Mouse (Mus musculus) forebrain, embryonic 12.5 days (tissue): ENCODE data around the gene Col20a1. TPM values are rescaled to one million over a fixed set of nuclear protein-coding genes. Genes with fewer than 3 reads are reported as not detected.

Experiments
- ATAC-seq: fragments of 200-750 bp; cut with Nextera tagmentation; 2 replicates; pipeline ENCODE4 v1.8.0; 2017; ENCODE audit warnings: moderate TSS enrichment; ENCODE audit not compliant: low FRiP score
- H3K27ac ChIP-seq: fragments of 300-500 bp; sonication (generic); 2 replicates; pipeline ENCODE4 v1.5.1; 2016; ENCODE audit warnings: mild to moderate bottlenecking
- H3K27me3 ChIP-seq: fragments of 300-500 bp; sonication (generic); 2 replicates; pipeline ENCODE4 v1.6.1; 2016; ENCODE audit warnings: mild to moderate bottlenecking
- H3K36me3 ChIP-seq: fragments of 300-500 bp; sonication (generic); replicated peaks from 2 replicates; pipeline ENCODE4 v1.6.1; 2016; ENCODE audit warnings: mild to moderate bottlenecking
- H3K4me1 ChIP-seq: fragments of 300-500 bp; sonication (generic); 2 replicates; pipeline ENCODE4 v1.6.1; 2016
- H3K4me2 ChIP-seq: fragments of 300-500 bp; sonication (generic); 2 replicates; pipeline ENCODE4 v1.6.1; 2016; ENCODE audit warnings: mild to moderate bottlenecking, moderate library complexity
- H3K4me3 ChIP-seq: fragments of 300-500 bp; sonication (generic); replicated peaks from 2 replicates; pipeline ENCODE4 v1.5.1; 2016; ENCODE audit warnings: mild to moderate bottlenecking
- H3K9ac ChIP-seq: fragments of 300-500 bp; sonication (generic); 2 replicates; pipeline ENCODE4 v1.6.1; 2016; ENCODE audit warnings: mild to moderate bottlenecking
- H3K9me3 ChIP-seq: fragments of 300-500 bp; sonication (generic); 2 replicates; pipeline ENCODE4 v1.6.1; 2016
- WGBS: fragments of 180-500 bp; shearing (Covaris S2); methylation state at CpG from one replicate; pipeline ENCODE4 v1.1.7; 2016; 5-methylcytosine and 5-hydroxymethylcytosine counted together
- polyA plus RNA-seq: library from polyadenylated mRNA; unstranded; fragments of >200 nt; fragmentation: Nextera tagmentation; extraction: Ambion mirVana; gene quantifications from 2 replicates; pipeline ENCODE4 v1.2.1, GENCODE M21; 2016

Gene Col20a1
- polyA plus RNA-seq, result 0.45 and 0.51 TPM in 2 replicates

DNA sequence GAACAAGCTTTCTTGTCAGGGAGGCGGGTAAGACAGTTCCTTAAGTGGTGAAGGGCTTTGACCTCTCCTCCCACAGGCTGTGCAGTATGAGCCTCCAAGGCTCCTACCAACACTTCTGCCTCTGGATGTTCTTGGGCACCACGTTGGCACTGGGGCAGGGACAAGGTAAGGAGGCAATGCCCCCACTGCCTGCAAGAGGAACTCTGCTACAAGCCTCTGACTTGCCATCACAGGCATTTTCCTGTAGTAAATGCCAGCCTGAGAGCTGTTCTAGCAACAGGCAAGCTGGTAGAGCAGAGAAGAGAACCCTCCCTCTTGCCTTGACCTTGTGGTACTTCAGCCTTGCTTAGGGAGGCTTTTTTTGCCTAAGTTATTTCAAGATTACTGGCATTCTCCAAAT, at the start of gene Col20a1:
Col20a1 (plus strand) TSS at position 87 of the 400 bp plus-strand sequence.
- H3K27ac ChIP-seq, result no peak within 1 kb of the TSS
- H3K9me3 ChIP-seq, result no peaks in the 10 kb centered on the region
- H3K27me3 ChIP-seq, result no peaks in the 10 kb centered on the region
- H3K9ac ChIP-seq, result no peak within 1 kb of the TSS
- 63% methylated on average over 2 of the region's 2 CpGs for WGBS
- H3K4me1 ChIP-seq, result peaks cover 9% of the 10 kb centered on the region
- H3K4me3 ChIP-seq, result no peak within 1 kb of the TSS
- no peak for ATAC-seq
- no peak within 1 kb of the TSS for H3K4me2 ChIP-seq
- peaks cover 17% of the 10 kb centered on the region for H3K36me3 ChIP-seq

DNA sequence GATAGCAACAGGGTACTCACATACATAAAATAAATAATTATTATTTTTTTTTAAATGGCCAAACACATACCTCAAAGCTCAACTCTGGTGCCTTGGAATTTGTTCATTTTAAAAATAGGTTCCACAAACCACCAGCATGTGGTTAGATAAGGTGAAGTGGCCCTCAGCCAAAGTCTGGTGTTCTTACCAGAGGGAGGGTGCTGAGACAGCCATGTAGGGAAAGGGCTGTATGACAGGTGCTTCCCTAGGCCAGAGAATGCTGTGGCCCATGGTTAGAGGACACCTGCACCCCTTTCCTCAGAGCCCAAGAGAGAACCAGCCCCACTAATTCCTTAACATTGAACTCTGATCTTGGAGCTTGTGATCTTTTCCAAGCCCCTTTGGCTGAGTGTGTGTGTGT, 46.1 kb upstream of the Col20a1 start:
- Histone ChIP-seq H3K4me3 (no peak overlapping the region), H3K36me3 (peaks cover 19% of the 10 kb centered on the region), H3K9ac (no peak overlapping the region), H3K9me3 (no peaks in the 10 kb centered on the region), H3K4me2 (no peak overlapping the region), H3K4me1 (no peaks in the 10 kb centered on the region), H3K27me3 (no peaks in the 10 kb centered on the region), H3K27ac (no peak overlapping the region)
- no peak for ATAC-seq

DNA sequence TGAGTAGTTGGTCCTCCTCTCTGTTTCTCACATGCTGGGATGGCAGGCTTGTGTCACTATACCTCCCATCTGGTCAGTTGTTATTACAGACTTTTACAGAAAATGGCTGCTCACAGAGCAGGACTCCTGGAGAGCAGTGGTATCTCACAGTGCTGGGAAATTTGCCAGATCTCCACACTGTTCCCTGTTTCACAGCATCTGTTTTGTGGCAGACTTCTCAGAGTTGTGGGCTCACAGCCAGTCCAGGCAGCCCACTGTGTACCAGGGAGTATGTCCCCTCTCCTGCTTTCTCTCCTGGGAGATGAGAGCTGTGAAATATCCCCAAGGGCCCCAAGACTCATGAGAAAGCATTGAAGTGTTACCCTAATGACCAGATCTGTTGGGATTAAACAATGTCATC, 44.5 kb upstream of the Col20a1 start:
- ATAC-seq, result no peak
- Histone ChIP-seq H3K27ac (no peak overlapping the region), H3K9ac (no peak overlapping the region), H3K36me3 (peaks cover 19% of the 10 kb centered on the region), H3K4me2 (no peak overlapping the region), H3K27me3 (no peaks in the 10 kb centered on the region), H3K9me3 (no peaks in the 10 kb centered on the region), H3K4me1 (no peaks in the 10 kb centered on the region), H3K4me3 (no peak overlapping the region)

DNA sequence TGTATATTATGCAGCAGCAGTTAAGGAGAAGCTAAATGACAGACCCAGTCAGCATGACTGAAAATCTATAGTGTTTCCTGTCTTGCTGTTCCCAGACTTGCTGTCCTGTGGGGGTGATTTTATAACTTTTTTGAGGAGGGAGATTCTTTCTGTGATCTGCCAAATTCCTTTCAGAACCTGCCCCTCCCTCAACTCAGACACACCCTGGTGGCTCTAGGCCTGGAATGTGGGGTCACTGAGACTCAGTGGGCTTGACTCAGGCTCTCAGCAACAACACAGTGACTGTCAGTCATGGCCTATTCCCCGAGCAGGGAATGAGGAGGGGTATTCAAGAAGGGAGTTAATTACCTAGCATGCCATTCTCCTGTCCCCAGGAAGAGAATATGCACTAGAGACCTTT, 36.4 kb upstream of the Col20a1 start:
- no peak overlapping the region for H3K4me3 ChIP-seq
- no peaks in the 10 kb centered on the region for H3K9me3 ChIP-seq
- peaks cover 46% of the 10 kb centered on the region for H3K4me1 ChIP-seq
- H3K27me3 ChIP-seq, result no peaks in the 10 kb centered on the region
- H3K4me2 ChIP-seq, result no peak overlapping the region
- ATAC-seq, result no peak
- WGBS, result 23% methylated on average over 1 of the region's 1 CpGs
- no peak overlapping the region for H3K9ac ChIP-seq
- no peaks in the 10 kb centered on the region for H3K36me3 ChIP-seq
- no peak overlapping the region for H3K27ac ChIP-seq

DNA sequence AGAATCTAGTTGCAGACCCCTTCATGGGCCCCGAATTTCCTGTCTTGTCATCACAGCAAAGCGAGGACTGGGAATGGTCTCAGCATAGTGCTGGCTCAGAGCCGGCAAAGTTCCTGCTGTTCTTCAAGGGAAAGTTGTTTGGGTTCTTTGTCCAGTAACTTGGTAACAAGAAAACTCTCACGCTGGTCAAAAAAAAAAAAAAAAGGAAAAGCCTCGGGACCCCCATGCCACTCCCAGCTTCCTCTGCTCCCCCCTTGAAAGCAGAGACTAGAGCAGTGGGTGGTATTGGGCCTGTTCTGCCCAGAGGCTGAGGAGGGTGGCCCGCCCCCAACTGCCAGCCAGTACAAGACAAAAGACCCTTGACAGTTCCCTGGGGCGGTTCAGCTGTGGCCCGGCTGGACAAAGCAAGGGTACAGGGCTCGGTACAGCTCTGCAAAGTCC, 33.6 kb upstream of the Col20a1 start:
- Histone ChIP-seq H3K36me3 (no peaks in the 10 kb centered on the region), H3K27me3 (peaks cover 14% of the 10 kb centered on the region), H3K9ac (peak overlapping the region; percentile 63), H3K4me3 (peak overlapping the region; percentile 66), H3K27ac (peak overlapping the region; percentile 96), H3K4me1 (peaks cover 52% of the 10 kb centered on the region), H3K4me2 (peak overlapping the region; percentile 87), H3K9me3 (no peaks in the 10 kb centered on the region)
- WGBS, result 1% methylated on average over 9 of the region's 9 CpGs
- ATAC-seq, result peak; percentile 66

DNA sequence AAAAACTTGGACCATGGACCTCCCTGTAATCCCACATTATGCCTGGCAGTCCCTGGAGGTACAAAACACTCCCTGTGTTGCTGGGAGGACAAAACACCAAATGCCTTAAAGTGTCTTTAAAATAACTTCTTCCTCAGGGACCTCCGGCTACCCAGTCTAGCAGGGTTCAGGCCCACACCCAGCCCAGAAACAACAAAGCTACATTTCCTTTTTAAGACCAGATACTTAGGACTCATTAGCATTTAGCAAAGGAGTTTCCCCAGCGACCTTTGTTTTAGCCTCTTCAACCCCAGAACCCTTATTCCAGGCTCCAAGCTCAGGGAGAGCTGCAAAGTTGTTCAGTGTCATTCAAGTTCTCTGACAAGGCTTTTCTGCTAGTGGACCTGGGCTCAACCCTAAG, 32.7 kb upstream of the Col20a1 start:
- ATAC-seq, result no peak
- no peaks in the 10 kb centered on the region for H3K36me3 ChIP-seq
- WGBS, result 2% methylated on average over 2 of the region's 2 CpGs
- peaks cover 52% of the 10 kb centered on the region for H3K4me1 ChIP-seq
- H3K4me2 ChIP-seq, result peak overlapping the region; percentile 87
- H3K4me3 ChIP-seq, result peak overlapping the region; percentile 66
- H3K9me3 ChIP-seq, result no peaks in the 10 kb centered on the region
- peaks cover 14% of the 10 kb centered on the region for H3K27me3 ChIP-seq
- peak overlapping the region; percentile 63 for H3K9ac ChIP-seq
- peak overlapping the region; percentile 96 for H3K27ac ChIP-seq

DNA sequence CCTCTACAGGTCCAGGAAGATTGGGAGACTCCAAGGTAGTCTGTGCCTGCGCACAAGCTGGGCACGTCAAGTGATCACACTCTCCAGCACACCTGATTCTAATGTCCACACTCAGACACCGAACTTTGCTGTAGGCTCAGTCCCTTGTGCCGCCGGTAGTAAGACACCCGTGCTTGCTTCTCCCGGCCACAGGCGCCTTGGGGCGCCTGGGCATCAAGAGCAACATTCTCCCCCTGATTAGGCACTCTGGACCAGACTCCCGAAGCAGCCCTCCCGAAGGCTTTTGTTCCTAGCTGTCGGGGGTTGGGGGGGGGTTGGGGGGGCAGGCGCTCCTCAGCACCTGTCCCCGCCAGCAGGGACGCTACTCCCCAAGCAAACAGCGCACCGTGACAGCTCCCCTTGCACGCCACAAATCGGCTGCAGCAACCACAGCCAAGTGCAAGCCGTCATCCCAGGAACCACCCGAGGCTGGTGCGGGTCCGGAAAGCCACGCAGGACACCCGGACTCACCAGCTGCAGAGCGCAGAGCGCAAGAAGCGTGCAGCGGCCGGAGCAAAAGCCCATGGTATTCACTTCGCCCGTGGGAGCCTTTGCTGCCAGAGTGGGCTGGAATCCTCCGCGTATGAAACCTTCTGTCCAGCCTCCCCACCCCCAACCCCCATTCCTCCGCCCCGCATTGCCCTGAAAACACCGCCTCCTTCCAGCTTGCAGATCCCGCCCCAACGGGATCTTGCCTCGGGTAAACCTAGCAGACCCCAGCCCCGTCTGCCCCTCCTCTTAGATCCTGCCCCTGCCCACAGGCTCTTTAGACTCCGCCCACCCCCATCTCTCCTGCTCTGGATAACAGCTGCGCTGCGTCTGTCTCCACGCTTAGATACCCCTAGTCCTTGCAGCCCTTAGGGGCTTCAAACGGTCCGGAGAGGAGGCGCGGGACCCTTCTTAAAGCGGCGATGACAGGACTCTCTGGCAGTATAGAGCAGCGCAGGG, 32.0 kb upstream of the Col20a1 start, which contains the start of gene Nkain4:
Nkain4 (minus strand) TSS at position 639 of the 987 bp plus-strand sequence.
- under 1% methylated on average over 51 of the region's 52 CpGs for WGBS
- no peaks in the 10 kb centered on the region for H3K9me3 ChIP-seq
- H3K4me3 ChIP-seq, result peak within 1 kb of the TSS; percentile 66
- H3K27me3 ChIP-seq, result peaks cover 14% of the 10 kb centered on the region
- H3K4me2 ChIP-seq, result peak within 1 kb of the TSS; percentile 87
- H3K9ac ChIP-seq, result peak within 1 kb of the TSS; percentile 63
- H3K36me3 ChIP-seq, result no peaks in the 10 kb centered on the region
- H3K4me1 ChIP-seq, result peaks cover 50% of the 10 kb centered on the region
- ATAC-seq, result peak; percentile 94
- H3K27ac ChIP-seq, result peak within 1 kb of the TSS; percentile 96

DNA sequence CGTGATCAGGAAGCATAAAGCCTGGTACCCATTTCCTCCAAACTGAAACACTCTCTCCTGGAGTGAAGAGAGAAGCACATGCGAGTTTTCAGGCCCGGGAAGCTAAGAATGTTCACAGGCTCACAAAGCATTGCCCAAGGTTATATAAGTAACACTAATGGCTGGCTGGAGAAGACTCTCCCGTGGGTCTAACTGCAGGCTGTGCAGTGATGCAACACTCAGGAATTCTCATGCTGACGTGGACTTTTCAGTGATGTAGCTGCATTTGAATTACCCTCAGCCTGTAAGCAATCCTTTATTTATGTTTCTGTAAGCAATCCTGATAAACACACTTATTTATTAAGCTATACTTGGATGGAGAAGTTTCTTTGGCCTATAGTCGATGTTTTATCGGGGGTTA, 26.7 kb upstream of the Col20a1 start:
- WGBS, result 82% methylated on average over 7 of the region's 7 CpGs
- H3K27ac ChIP-seq, result no peak overlapping the region
- peaks cover 9% of the 10 kb centered on the region for H3K4me1 ChIP-seq
- no peak overlapping the region for H3K9ac ChIP-seq
- H3K36me3 ChIP-seq, result no peaks in the 10 kb centered on the region
- H3K4me2 ChIP-seq, result no peak overlapping the region
- H3K9me3 ChIP-seq, result no peaks in the 10 kb centered on the region
- no peak for ATAC-seq
- H3K27me3 ChIP-seq, result peaks cover 14% of the 10 kb centered on the region
- H3K4me3 ChIP-seq, result no peak overlapping the region

DNA sequence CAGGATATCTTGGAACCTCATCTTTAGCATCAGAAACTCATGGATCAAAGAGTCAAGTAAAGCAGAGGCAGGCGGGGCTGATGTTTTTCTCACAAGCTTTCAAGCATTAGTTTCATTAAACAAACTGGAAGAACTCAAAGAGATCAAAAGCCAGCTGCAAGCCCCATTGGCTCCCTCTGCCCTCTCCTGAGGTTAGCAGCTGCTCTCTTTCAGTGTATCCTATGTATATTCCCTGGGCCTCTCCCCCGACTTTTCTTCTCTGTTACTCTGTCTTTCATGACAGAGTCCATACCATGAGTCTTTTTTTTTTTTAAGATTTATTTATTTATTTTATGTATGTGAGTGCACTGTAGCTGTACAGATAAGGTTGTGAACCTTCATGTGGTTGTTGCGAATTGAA, 26.1 kb upstream of the Col20a1 start:
- no peak for ATAC-seq
- WGBS, result 79% methylated on average over 3 of the region's 3 CpGs

DNA sequence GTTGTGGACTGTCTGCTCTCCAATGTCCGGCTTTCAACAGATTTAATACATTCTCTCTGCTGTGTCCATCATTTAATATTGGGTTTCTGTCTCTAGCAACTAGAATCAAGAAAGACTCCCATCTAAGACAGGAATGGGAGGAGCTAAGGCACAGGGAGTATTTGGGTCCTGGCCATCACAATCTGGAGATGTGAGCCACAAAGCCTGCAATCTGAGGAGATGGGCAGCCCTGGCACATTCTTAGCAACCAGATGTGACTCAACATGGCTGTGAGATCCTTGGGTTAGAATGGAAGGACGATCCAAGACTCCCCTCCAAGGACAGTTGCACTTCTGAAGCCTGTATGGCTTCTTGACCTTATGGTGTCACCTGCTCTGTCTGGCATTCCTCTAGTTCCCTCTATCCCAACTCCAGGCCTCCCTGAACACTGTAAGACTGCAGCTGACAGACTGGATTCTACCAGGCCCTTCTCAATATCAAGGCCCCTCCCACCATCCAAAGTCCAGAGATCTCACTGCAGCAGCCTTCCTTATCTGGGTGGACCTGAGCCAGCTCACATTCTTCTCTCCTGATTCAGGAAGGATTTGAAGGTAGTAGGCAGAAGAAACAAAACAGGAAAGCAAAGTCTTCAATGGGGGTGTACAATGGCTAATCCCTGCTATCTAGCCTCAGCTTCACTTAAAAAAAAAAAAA, 23.6 kb upstream of the Col20a1 start:
- peaks cover 11% of the 10 kb centered on the region for H3K4me1 ChIP-seq
- H3K36me3 ChIP-seq, result no peaks in the 10 kb centered on the region
- no peak for ATAC-seq
- no peaks in the 10 kb centered on the region; the same call in 1 of the 2 replicates for H3K27me3 ChIP-seq
- 77% methylated on average over 2 of the region's 2 CpGs for WGBS
- no peak overlapping the region for H3K27ac ChIP-seq
- no peaks in the 10 kb centered on the region for H3K9me3 ChIP-seq
- no peak overlapping the region for H3K4me3 ChIP-seq
- H3K9ac ChIP-seq, result no peak overlapping the region
- no peak overlapping the region for H3K4me2 ChIP-seq

More for the DNA sequence above, 26.1 kb upstream of the Col20a1 start:
- no peaks in the 10 kb centered on the region for H3K9me3 ChIP-seq
- no peak overlapping the region for H3K4me3 ChIP-seq
- no peak overlapping the region for H3K4me2 ChIP-seq
- H3K9ac ChIP-seq, result no peak overlapping the region
- H3K4me1 ChIP-seq, result peaks cover 4% of the 10 kb centered on the region
- no peak overlapping the region for H3K27ac ChIP-seq
- no peaks in the 10 kb centered on the region for H3K36me3 ChIP-seq
- H3K27me3 ChIP-seq, result peaks cover 14% of the 10 kb centered on the region

DNA sequence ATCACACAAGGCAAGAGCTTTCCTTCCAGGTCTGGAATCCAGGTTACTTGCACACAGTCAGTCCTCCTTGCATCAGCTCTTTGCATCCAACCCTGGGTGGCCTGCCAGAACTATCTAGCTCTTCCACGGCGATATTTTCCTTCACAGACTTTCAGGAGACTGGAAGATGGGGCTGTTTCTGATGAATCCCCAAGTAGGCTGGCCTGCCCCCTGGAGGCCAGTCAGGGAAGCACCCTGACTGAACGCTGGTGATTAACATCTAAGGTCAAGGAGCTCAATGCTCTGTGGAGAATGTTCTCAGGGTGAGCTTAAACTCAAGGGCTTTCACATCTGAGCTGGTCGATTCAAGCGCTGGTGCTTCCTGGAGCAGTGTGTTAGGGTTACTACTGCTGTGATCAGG, 22.4 kb upstream of the Col20a1 start:
- no peak overlapping the region for H3K27ac ChIP-seq
- no peak overlapping the region for H3K4me2 ChIP-seq
- H3K9ac ChIP-seq, result no peak overlapping the region
- peak; percentile 40; the same call in 1 of the 2 replicates for ATAC-seq
- H3K9me3 ChIP-seq, result no peaks in the 10 kb centered on the region
- H3K36me3 ChIP-seq, result no peaks in the 10 kb centered on the region
- 4% methylated on average over 5 of the region's 5 CpGs for WGBS
- H3K4me3 ChIP-seq, result no peak overlapping the region
- no peaks in the 10 kb centered on the region; the same call in 1 of the 2 replicates for H3K27me3 ChIP-seq
- peaks cover 17% of the 10 kb centered on the region for H3K4me1 ChIP-seq

DNA sequence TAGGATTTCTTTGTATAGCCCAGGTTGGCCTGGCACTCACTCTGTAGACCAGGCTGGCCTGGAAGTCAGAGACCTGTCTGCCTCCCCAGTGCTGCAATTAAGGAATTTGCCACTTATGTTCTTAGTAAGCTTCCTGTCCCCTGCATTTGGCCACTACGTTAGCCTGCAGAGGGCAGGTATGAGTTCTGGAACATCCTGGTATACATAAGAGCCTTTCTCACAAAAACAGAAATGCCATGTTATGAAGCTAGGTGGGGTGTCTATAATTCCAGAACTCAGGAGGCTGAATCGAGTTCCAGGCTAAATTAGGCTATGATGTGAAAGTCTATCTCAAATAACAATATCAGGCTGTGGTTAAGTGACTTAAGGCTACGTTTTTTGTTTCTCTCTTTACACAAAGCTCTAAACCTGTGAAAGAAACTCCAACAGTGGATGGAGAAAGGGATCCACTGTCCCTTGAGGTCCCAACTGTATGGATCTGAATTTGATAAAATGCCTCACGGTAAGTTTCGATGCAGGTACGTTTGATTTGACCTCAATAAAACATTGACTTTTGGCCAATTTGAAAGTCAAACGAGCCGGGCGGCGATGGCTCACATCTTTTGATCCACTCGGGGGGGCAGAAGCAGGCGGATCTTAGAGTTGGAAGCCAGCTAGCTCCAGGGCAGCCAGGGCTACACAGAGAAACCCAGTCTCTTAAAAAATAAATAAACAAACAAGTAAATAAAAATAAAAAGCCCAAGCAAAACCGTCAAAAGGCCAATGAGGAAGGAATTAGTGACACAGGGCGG, 20.0 kb upstream of the Col20a1 start:
- WGBS, result 22% methylated on average over 14 of the region's 14 CpGs
- Histone ChIP-seq H3K9ac (peak overlapping the region; percentile 95), H3K4me3 (peak overlapping the region; percentile 74), H3K27ac (peak overlapping the region; percentile 91), H3K4me1 (peaks cover 20% of the 10 kb centered on the region), H3K36me3 (peaks cover 16% of the 10 kb centered on the region), H3K27me3 (no peaks in the 10 kb centered on the region; the same call in 1 of the 2 replicates), H3K4me2 (peak overlapping the region; percentile 94), H3K9me3 (no peaks in the 10 kb centered on the region)
- no peak for ATAC-seq
